Mouse (Mus musculus): ENCODE measurements at regions not wholly inside any gene's neighbourhood (a gene's known extent, or its start where the extent isn't known, plus 50 kb on each side); places are given as distances from the start of the nearest gene placed in this dataset.

DNA sequence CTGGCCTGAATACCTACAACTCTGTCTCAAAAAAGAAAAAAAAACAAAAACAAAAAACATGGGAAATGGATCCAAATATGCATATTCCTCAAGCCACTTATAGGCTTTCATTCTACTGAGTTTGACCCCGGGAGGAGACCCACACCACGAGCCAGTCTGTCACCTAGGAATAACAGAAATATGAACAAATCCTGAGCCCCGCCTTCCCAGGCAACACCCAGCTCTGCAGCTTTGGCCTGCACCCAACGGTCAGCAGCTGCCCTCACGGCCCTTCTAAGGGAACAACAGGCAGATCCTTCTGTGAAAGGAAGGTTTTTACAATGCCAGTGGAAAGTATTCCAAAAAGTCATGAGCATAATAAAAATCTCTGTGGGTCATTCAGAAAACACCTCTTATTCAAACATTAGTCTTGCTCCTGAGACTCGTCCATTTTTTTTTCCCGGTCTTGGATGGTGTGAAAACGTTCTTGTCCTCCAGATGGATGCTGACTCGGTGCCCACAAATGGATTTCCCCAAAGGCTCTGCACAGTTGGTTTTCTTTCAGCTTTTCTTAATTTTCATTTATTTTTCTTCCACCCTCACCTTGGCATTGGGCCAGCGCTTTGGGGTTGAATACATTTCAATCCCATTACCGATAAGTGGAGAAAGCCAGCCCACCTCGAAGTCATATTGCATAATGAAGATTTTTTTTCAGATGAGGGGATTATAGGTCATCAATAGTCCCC lies 130.6 kb upstream of the Ptprt start:
- no peaks in the 10 kb centered on the region for H3K9me3 ChIP-seq
- WGBS, result 60% methylated on average over 12 of the region's 12 CpGs
- H3K27ac ChIP-seq (replicated peaks), result no peak overlapping the region
- no peak for ATAC-seq (ENCODE audit: low read depth)
- H3K36me3 ChIP-seq, result no peaks in the 10 kb centered on the region
- H3K4me1 ChIP-seq (replicated peaks), result peaks cover 6% of the 10 kb centered on the region; the same call in 1 of the 2 replicates
- no peak overlapping the region for H3K9ac ChIP-seq
- H3K4me2 ChIP-seq, result no peak overlapping the region
- H3K4me3 ChIP-seq, result no peak overlapping the region
- H3K27me3 ChIP-seq, result no peaks in the 10 kb centered on the region

GRCm38 (mm10) chr2:162784176-162784813 lies 123.3 kb upstream of the Ptprt start:
- H3K27ac ChIP-seq (replicated peaks), result no peak overlapping the region
- no peak overlapping the region for H3K4me3 ChIP-seq
- H3K9me3 ChIP-seq, result no peaks in the 10 kb centered on the region
- peaks cover 12% of the 10 kb centered on the region; the same call in 1 of the 2 replicates for H3K4me1 ChIP-seq (replicated peaks)
- no peak overlapping the region for H3K4me2 ChIP-seq
- H3K27me3 ChIP-seq, result no peaks in the 10 kb centered on the region
- no peak for ATAC-seq (ENCODE audit: low read depth)
- no peaks in the 10 kb centered on the region for H3K36me3 ChIP-seq
- no peak overlapping the region for H3K9ac ChIP-seq
- 45% methylated on average over 8 of the region's 8 CpGs for WGBS

DNA sequence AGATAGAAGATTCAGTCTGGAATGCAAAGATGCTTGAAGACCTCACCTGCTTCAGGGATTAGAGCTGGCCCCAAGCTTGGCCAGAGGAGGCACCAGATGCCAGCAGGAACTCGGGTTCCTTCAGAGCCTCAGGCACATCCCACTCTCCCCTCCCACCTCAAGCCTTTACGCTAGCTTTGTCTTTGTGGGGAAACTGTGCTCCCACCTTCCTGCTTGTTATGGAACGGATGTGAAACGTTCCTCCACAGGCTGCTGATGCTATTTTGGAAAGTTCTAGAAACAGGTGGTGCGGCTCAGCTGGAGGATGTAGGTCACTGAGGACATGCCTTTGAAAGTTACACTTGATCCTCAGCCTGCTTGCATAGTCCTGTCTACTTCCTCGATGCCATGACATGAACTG lies 120.7 kb upstream of the Ptprt start:
- H3K9me3 ChIP-seq, result no peaks in the 10 kb centered on the region
- no peak for ATAC-seq (ENCODE audit: low read depth)
- H3K4me3 ChIP-seq, result no peak overlapping the region
- H3K9ac ChIP-seq, result no peak overlapping the region
- no peaks in the 10 kb centered on the region for H3K36me3 ChIP-seq
- H3K4me1 ChIP-seq (replicated peaks), result peaks cover 12% of the 10 kb centered on the region; the same call in 1 of the 2 replicates
- no peaks in the 10 kb centered on the region for H3K27me3 ChIP-seq
- H3K4me2 ChIP-seq, result no peak overlapping the region
- WGBS, result 85% methylated on average over 6 of the region's 6 CpGs
- H3K27ac ChIP-seq (replicated peaks), result no peak overlapping the region

DNA sequence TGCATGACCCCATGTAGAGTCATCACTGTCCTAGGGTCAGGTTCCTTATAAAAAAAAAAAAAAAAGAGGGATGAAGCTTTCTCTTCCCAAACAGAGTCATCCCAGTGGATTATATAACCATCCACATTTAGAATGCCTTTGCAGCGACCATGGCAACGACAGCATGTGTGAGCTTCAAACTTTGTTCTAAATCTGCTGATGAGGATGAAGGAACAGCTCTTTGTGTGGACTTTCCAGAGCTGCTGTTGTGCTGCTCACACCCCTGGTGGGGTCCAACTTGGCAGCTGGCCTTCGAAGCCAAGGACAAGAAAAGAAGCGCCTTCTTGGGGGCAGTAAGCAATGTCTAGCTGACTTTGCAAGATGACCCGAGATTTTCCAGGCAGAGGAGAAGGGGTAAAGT lies 115.6 kb upstream of the Ptprt start:
- no peak overlapping the region for H3K4me2 ChIP-seq
- no peaks in the 10 kb centered on the region for H3K36me3 ChIP-seq
- H3K27ac ChIP-seq (replicated peaks), result no peak overlapping the region
- no peaks in the 10 kb centered on the region for H3K9me3 ChIP-seq
- H3K9ac ChIP-seq, result no peak overlapping the region
- 78% methylated on average over 5 of the region's 5 CpGs for WGBS
- no peaks in the 10 kb centered on the region for H3K4me1 ChIP-seq (replicated peaks)
- ATAC-seq (ENCODE audit: low read depth), result no peak
- H3K4me3 ChIP-seq, result no peak overlapping the region
- H3K27me3 ChIP-seq, result no peaks in the 10 kb centered on the region

- Histone ChIP-seq H3K36me3 (no peaks in the 10 kb centered on the region), H3K27me3 (no peaks in the 10 kb centered on the region), H3K4me2 (no peak overlapping the region), H3K9me3 (no peaks in the 10 kb centered on the region), H3K9ac (no peak overlapping the region), H3K4me1 (replicated peaks) (no peaks in the 10 kb centered on the region), H3K4me3 (no peak overlapping the region), H3K27ac (replicated peaks) (no peak overlapping the region)
- WGBS, result 89% methylated on average over 5 of the region's 5 CpGs
- no peak for ATAC-seq (ENCODE audit: low read depth)
Measured at GRCm38 (mm10) chr2:162772520-162772919, 111.6 kb upstream of the Ptprt start.

DNA sequence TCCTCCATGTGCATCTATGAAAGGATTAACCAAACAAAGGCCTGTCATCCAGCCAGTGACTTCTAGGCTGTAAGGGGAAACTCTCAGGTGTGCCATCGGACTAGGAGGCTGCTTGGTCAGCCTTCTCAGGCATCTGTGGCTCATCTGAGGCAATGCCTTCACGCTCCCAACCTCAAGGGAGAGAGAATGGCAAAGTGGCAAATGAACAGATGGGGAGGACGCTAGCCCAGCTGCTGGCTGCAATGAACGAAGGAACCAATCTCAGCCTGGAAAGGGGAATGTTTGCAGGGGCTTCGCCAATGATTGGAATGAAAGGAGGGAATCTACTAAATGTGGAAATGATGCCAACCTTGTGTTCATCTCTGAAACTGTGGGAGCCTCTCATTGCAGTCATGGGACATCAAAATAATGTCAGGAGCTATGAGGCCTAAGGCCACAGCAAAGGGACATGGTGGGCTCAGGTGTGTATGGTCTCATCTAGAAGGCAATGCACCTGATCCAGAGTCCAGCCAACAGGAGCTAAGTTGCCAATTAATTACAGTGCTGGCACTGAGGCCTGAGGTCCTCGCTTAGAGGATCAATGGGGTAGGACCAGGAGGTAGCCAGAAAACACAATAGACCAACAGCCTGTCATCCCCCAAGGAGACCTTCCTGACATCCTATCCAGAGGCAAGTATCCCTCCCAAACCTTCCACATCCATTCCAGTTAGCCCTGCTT lies 108.9 kb upstream of the Ptprt start:
- WGBS, result 74% methylated on average over 6 of the region's 6 CpGs
- no peak for ATAC-seq (ENCODE audit: low read depth)

DNA sequence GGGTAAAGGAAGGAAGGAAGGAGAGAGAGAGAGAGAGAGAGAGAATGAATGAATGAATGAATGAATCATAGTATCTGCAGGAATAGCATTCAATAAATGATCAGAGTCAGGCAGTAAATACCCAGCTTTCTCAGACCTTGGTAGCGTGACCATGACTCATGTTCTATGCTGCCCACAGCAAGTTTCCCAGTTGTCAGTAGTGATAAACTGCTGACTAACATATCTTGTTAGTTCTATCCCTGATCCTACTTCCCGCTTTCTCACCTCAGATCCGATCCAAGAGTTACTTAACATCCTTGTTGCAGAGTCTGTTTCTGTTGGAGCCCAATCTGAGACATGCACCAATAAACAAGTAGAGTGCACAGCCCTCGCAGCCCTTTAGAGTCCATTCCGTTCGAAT lies 103.1 kb upstream of the Ptprt start:
- ATAC-seq (ENCODE audit: low read depth), result no peak
- H3K4me2 ChIP-seq, result no peak overlapping the region

More for the DNA sequence above, 108.9 kb upstream of the Ptprt start:
- H3K9me3 ChIP-seq, result no peaks in the 10 kb centered on the region
- H3K4me2 ChIP-seq, result no peak overlapping the region
- H3K27ac ChIP-seq (replicated peaks), result no peak overlapping the region
- no peaks in the 10 kb centered on the region for H3K36me3 ChIP-seq
- no peaks in the 10 kb centered on the region for H3K4me1 ChIP-seq (replicated peaks)
- H3K27me3 ChIP-seq, result no peaks in the 10 kb centered on the region
- no peak overlapping the region for H3K4me3 ChIP-seq
- no peak overlapping the region for H3K9ac ChIP-seq

GRCm38 (mm10) chr2:162740523-162740922 lies 79.6 kb upstream of the Ptprt start:
- no peaks in the 10 kb centered on the region for H3K36me3 ChIP-seq
- no peaks in the 10 kb centered on the region for H3K9me3 ChIP-seq
- H3K4me1 ChIP-seq (replicated peaks), result no peaks in the 10 kb centered on the region
- no peak overlapping the region for H3K9ac ChIP-seq
- H3K4me2 ChIP-seq, result no peak overlapping the region
- H3K4me3 ChIP-seq, result no peak overlapping the region
- H3K27me3 ChIP-seq, result no peaks in the 10 kb centered on the region
- no peak for ATAC-seq (ENCODE audit: low read depth)
- WGBS, result 76% methylated on average over 5 of the region's 5 CpGs
- no peak overlapping the region for H3K27ac ChIP-seq (replicated peaks)

More for the DNA sequence above, 103.1 kb upstream of the Ptprt start:
- Histone ChIP-seq H3K36me3 (no peaks in the 10 kb centered on the region), H3K4me3 (no peak overlapping the region), H3K27me3 (no peaks in the 10 kb centered on the region), H3K4me1 (replicated peaks) (no peaks in the 10 kb centered on the region), H3K9me3 (no peaks in the 10 kb centered on the region), H3K9ac (no peak overlapping the region), H3K27ac (replicated peaks) (no peak overlapping the region)
- 95% methylated on average over 6 of the region's 6 CpGs for WGBS

GRCm38 (mm10) chr2:162735761-162736160 lies 74.8 kb upstream of the Ptprt start:
- Histone ChIP-seq H3K27me3 (no peaks in the 10 kb centered on the region), H3K9me3 (no peaks in the 10 kb centered on the region), H3K4me1 (replicated peaks) (no peaks in the 10 kb centered on the region), H3K36me3 (no peaks in the 10 kb centered on the region), H3K27ac (replicated peaks) (no peak overlapping the region), H3K4me2 (no peak overlapping the region), H3K9ac (no peak overlapping the region), H3K4me3 (no peak overlapping the region)
- 71% methylated on average over 3 of the region's 3 CpGs for WGBS
- ATAC-seq (ENCODE audit: low read depth), result no peak

GRCm38 (mm10) chr2:162734286-162734685 lies 73.3 kb upstream of the Ptprt start:
- no peak overlapping the region for H3K4me3 ChIP-seq
- no peaks in the 10 kb centered on the region for H3K4me1 ChIP-seq (replicated peaks)
- H3K27ac ChIP-seq (replicated peaks), result no peak overlapping the region
- H3K9ac ChIP-seq, result no peak overlapping the region
- H3K36me3 ChIP-seq, result no peaks in the 10 kb centered on the region
- H3K4me2 ChIP-seq, result no peak overlapping the region
- H3K27me3 ChIP-seq, result no peaks in the 10 kb centered on the region
- no peaks in the 10 kb centered on the region for H3K9me3 ChIP-seq
- ATAC-seq (ENCODE audit: low read depth), result no peak
- 73% methylated on average over 4 of the region's 4 CpGs for WGBS

DNA sequence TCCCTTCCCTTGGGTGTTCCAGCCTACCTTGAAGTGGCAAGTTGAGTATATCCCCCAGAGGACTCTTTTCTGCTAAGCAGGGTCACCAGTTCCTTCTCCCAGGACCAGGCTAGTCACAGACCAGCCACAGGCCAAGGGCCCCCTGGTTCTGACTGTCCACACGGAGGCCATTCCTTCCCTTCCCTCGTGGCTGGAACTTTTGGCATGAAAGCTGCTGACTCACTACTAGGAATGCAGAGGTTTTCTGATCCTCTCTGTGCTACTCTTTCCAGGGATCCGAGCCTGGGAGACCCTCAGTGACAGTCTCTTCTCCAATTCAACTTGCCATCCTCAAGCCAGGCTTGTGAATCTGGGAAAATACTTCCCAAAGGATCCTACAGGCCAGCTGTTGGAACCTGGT lies 59.1 kb upstream of the Ptprt start:
- no peaks in the 10 kb centered on the region for H3K9me3 ChIP-seq
- WGBS, result 66% methylated on average over 3 of the region's 3 CpGs
- no peak overlapping the region for H3K27ac ChIP-seq (replicated peaks)
- no peak overlapping the region for H3K4me2 ChIP-seq
- H3K36me3 ChIP-seq, result no peaks in the 10 kb centered on the region
- H3K9ac ChIP-seq, result no peak overlapping the region
- no peaks in the 10 kb centered on the region for H3K4me1 ChIP-seq (replicated peaks)
- H3K27me3 ChIP-seq, result no peaks in the 10 kb centered on the region
- ATAC-seq (ENCODE audit: low read depth), result no peak
- no peak overlapping the region for H3K4me3 ChIP-seq

- Histone ChIP-seq H3K9ac (no peak overlapping the region), H3K4me2 (no peak overlapping the region), H3K27ac (replicated peaks) (no peak overlapping the region), H3K4me3 (no peak overlapping the region), H3K9me3 (no peaks in the 10 kb centered on the region), H3K27me3 (no peaks in the 10 kb centered on the region), H3K4me1 (replicated peaks) (no peaks in the 10 kb centered on the region), H3K36me3 (no peaks in the 10 kb centered on the region)
- ATAC-seq (ENCODE audit: low read depth), result no peak
- 77% methylated on average over 7 of the region's 7 CpGs for WGBS
Measured at GRCm38 (mm10) chr2:162718466-162718865, 57.5 kb upstream of the Ptprt start.
